Mouse (Mus musculus): ENCODE measurements around the gene Gm49387. TPM values are rescaled to one million over a fixed set of nuclear protein-coding genes. Genes with fewer than 3 reads are reported as not detected.

Gene Gm49387
- polyA plus RNA-seq, 1 experiment from 2014 or later: 0.94 TPM

DNA sequence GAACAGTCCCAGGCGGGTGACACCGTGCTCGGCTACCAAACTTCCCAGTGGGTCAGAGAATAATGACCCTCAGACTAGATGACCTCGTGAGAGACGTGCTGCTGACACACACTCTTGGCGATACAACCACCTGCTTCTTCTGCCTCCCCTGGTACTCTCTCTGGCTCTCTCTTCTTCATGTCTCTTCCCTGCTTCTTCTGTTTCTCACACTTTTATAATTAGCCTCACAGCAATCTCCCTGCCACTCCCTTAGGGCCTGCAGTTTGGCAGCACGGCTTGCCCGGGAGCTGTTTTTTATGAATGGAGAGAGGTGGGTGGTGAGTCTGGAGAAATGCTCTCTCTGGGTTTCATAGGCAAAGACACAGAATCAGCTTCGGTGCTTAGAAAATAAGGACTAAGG, 64.8 kb downstream of the Gm49387 start:
- Histone ChIP-seq H3K4me2 (replicated peaks; ENCODE audit: low read depth) (no peak overlapping the region), H3K4me1 (replicated peaks; ENCODE audit: control insufficient read depth, insufficient read depth, low read length) (no peaks in the 10 kb centered on the region), H3K27me3 (replicated peaks; ENCODE audit: control insufficient read depth, insufficient read depth, low read length) (no peaks in the 10 kb centered on the region), H3K27ac (ENCODE audit: low read depth, low read length) (no peak overlapping the region), H3K36me3 (ENCODE audit: control insufficient read depth, insufficient read depth) (no peaks in the 10 kb centered on the region), H3K9me3 (ENCODE audit: control insufficient read depth) (no peaks in the 10 kb centered on the region), H3K4me3 (ENCODE audit: low read depth, low read length) (no peak overlapping the region), H3K9ac (ENCODE audit: low read depth, low read length) (no peak overlapping the region)
- WGBS: 70% methylated on average over 9 of the region's 9 CpGs
- no peak for ATAC-seq
- TF ChIP-seq CTCF (IDR thresholded peaks at IDR 0.05; ENCODE audit: low read depth): no peak

DNA sequence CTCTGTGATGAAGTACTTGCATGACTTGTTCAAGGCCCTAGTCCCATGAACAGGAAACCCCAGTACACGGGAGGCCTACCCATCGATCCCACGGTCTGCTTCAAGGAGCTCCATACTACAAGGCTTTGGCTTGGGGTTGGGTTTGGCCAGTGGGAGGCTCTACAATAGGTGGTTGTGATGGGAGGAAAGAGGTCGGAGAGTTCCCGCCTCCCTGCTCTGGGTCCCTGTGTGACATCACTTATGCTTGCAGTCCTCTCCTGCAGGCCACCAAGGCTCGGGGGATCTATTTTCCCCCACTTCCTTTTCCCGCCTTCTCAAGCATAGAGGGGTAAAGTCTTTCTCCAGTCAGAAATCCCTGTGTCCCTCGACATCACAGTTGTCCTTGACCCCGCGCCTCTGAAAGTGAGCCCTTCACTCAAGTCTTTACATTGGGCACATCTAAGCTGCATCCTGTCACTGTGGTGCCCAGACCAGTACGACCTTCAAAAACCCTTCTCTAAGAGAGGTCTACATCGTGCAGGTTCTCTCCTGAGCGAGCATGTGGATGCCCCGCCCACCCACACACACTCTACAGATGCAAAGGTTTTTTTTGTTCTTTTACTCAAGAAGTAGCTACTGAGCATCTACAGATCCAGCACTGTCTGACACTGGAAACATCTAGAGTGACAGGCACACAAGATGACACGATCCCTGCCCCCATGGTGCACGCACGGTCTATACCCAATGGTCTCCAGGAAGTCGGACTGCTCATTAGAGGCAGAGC, 65.6 kb downstream of the Gm49387 start:
- Histone ChIP-seq H3K9ac (ENCODE audit: low read depth, low read length) (no peak overlapping the region), H3K36me3 (ENCODE audit: control insufficient read depth, insufficient read depth) (no peaks in the 10 kb centered on the region), H3K4me2 (replicated peaks; ENCODE audit: low read depth) (no peak overlapping the region), H3K27me3 (replicated peaks; ENCODE audit: control insufficient read depth, insufficient read depth, low read length) (no peaks in the 10 kb centered on the region), H3K27ac (ENCODE audit: low read depth, low read length) (no peak overlapping the region), H3K4me3 (ENCODE audit: low read depth, low read length) (no peak overlapping the region), H3K4me1 (replicated peaks; ENCODE audit: control insufficient read depth, insufficient read depth, low read length) (no peaks in the 10 kb centered on the region), H3K9me3 (ENCODE audit: control insufficient read depth) (no peaks in the 10 kb centered on the region)
- WGBS: 88% methylated on average over 18 of the region's 18 CpGs
- ATAC-seq: no peak
- TF ChIP-seq CTCF (IDR thresholded peaks at IDR 0.05; ENCODE audit: low read depth): no peak

DNA sequence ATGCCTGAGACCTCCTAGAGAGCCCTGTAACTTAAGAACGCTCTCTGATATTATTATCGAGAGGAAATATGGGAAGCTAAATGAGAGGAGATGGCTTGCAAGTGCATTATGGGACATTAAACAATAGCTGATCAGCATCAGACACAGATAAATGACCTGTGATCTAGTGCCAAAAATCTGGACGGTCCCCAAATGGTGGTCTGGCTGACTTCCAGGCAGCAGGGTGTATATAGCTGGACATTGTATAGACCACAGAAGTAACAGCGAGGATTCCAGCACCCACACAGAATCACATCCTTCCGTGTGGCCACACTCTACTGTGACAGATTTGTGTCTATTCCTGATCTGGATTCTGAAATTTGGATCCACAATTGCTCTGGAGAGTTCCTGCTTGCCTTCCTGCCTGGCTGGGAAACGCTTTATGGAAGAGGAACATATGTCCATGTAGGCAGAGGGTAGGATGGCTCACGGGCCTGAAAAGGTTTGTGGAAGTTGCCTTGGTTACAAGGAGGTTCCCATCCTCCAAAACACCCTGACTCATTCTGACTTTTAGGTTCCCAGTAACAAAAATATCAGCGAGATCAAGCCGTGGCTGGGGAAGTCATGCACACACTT, 68.0 kb downstream of the Gm49387 start:
- TF ChIP-seq CTCF (IDR thresholded peaks at IDR 0.05; ENCODE audit: low read depth): no peak
- 64% methylated on average over 9 of the region's 9 CpGs for WGBS
- Histone ChIP-seq H3K4me1 (replicated peaks; ENCODE audit: control insufficient read depth, insufficient read depth, low read length) (no peaks in the 10 kb centered on the region), H3K9ac (ENCODE audit: low read depth, low read length) (no peak overlapping the region), H3K27me3 (replicated peaks; ENCODE audit: control insufficient read depth, insufficient read depth, low read length) (no peaks in the 10 kb centered on the region), H3K9me3 (ENCODE audit: control insufficient read depth) (no peaks in the 10 kb centered on the region), H3K4me3 (ENCODE audit: low read depth, low read length) (no peak overlapping the region), H3K36me3 (ENCODE audit: control insufficient read depth, insufficient read depth) (no peaks in the 10 kb centered on the region), H3K27ac (ENCODE audit: low read depth, low read length) (no peak overlapping the region), H3K4me2 (replicated peaks; ENCODE audit: low read depth) (no peak overlapping the region)
- ATAC-seq: no peak

DNA sequence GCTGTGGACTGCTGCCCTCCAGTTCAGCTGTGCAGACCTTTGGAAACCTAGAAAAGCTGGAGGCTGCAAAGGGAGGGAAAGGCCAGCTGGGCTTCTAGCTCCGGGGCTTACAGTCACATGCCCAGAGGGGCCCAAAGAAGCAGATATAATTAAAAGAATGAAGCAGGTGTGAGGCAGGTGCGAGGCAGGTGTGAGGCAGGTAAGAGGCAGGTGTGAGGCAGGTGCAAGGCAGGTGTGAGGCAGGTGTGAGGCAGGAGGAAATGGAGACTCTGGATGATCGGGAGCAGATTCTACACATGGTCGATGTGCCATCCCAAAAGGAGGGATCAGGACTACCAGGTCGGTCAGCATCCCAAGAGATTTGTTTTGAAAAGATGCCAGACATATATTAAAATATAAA, 69.3 kb downstream of the Gm49387 start:
- TF ChIP-seq CTCF (IDR thresholded peaks at IDR 0.05; ENCODE audit: low read depth): no peak
- Histone ChIP-seq H3K4me2 (replicated peaks; ENCODE audit: low read depth) (no peak overlapping the region), H3K27ac (ENCODE audit: low read depth, low read length) (no peak overlapping the region), H3K9ac (ENCODE audit: low read depth, low read length) (no peak overlapping the region), H3K36me3 (ENCODE audit: control insufficient read depth, insufficient read depth) (no peaks in the 10 kb centered on the region), H3K4me1 (replicated peaks; ENCODE audit: control insufficient read depth, insufficient read depth, low read length) (no peaks in the 10 kb centered on the region), H3K4me3 (ENCODE audit: low read depth, low read length) (no peak overlapping the region), H3K27me3 (replicated peaks; ENCODE audit: control insufficient read depth, insufficient read depth, low read length) (no peaks in the 10 kb centered on the region), H3K9me3 (ENCODE audit: control insufficient read depth) (no peaks in the 10 kb centered on the region)
- WGBS: 79% methylated on average over 5 of the region's 5 CpGs
- ATAC-seq: no peak

DNA sequence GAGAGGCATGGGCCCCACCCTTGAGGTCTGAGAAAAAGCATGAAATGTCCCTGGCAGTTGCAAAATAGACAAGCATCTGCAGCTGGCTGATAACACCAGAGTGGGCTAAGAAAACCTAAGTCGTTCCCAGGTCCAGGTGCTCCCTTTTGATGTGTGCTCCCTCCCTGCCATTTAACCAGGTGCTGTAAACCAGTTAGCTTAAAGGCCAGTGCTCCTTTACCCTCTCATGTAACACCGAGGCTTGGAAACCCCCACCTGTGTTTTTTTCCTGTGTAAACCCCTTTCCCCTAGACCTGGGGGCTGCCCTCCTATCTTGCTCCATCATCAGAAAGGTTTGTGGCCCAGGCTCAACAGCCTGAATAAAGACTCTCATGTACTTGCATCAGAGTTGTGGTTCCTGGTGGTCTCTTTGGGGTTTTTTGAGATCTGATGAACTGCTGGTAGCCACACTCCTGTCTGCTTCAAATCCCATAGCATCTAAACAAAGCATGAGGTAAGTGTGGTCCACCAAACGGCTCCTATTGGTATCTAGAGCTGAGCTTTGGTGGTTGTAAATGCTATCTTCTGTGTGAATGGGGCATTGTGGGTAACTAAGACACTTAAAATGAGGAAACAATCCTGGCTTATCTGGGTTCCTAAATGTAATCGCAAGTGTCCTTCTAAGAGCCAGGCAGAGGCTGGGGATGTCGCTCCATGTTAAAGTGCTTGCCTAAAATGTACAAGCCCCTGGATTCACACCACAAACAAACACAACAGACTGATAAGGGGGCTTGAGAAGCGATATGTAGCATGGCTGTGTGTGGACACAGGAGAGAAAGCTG, 70.3 kb downstream of the Gm49387 start:
- ATAC-seq: no peak
- WGBS: 54% methylated on average over 6 of the region's 6 CpGs

DNA sequence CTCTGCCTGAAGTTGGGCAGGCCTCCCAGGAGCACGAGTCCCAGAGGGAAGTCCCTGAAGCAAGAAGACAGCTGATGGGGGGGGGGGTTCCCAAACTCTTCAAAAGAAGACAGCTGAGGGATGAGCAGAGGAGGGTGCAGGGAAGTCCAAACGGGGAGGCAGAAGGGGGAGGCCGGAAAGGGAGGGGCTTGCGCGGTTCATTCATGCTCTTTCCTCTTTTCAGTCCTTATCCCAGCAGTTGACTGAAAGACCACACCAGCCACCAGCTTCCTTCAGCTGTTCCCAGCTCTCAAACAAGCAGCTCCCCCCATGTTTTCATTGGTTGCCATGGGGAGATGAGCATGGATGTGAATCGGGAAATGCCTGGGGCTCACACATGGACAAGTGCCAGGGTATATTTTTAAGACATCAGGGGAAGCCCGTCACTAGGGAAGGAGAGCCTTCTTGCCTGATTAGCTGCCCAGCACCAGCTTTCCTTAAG, 71.5 kb downstream of the Gm49387 start:
- Histone ChIP-seq H3K4me3 (ENCODE audit: low read depth, low read length) (no peak overlapping the region), H3K4me2 (replicated peaks; ENCODE audit: low read depth) (no peak overlapping the region), H3K36me3 (ENCODE audit: control insufficient read depth, insufficient read depth) (no peaks in the 10 kb centered on the region), H3K4me1 (replicated peaks; ENCODE audit: control insufficient read depth, insufficient read depth, low read length) (no peaks in the 10 kb centered on the region), H3K27ac (ENCODE audit: low read depth, low read length) (no peak overlapping the region), H3K27me3 (replicated peaks; ENCODE audit: control insufficient read depth, insufficient read depth, low read length) (no peaks in the 10 kb centered on the region), H3K9ac (ENCODE audit: low read depth, low read length) (no peak overlapping the region), H3K9me3 (ENCODE audit: control insufficient read depth) (no peaks in the 10 kb centered on the region)
- WGBS: 54% methylated on average over 7 of the region's 7 CpGs
- ATAC-seq: no peak
- no peak for TF ChIP-seq CTCF (IDR thresholded peaks at IDR 0.05; ENCODE audit: low read depth)

More for the DNA sequence above, 70.3 kb downstream of the Gm49387 start:
- no peak for TF ChIP-seq CTCF (IDR thresholded peaks at IDR 0.05; ENCODE audit: low read depth)
- Histone ChIP-seq H3K27me3 (replicated peaks; ENCODE audit: control insufficient read depth, insufficient read depth, low read length) (no peaks in the 10 kb centered on the region), H3K36me3 (ENCODE audit: control insufficient read depth, insufficient read depth) (no peaks in the 10 kb centered on the region), H3K9ac (ENCODE audit: low read depth, low read length) (no peak overlapping the region), H3K4me2 (replicated peaks; ENCODE audit: low read depth) (no peak overlapping the region), H3K4me1 (replicated peaks; ENCODE audit: control insufficient read depth, insufficient read depth, low read length) (no peaks in the 10 kb centered on the region), H3K4me3 (ENCODE audit: low read depth, low read length) (no peak overlapping the region), H3K27ac (ENCODE audit: low read depth, low read length) (no peak overlapping the region), H3K9me3 (ENCODE audit: control insufficient read depth) (no peaks in the 10 kb centered on the region)

Measured in intestine, postnatal 0 days (tissue).